Mouse (Mus musculus) olfactory bulb, adult 2 months (tissue): ENCODE results near the gene Slc25a11. TPM values are rescaled to one million over a fixed set of nuclear protein-coding genes. Genes with fewer than 3 reads are reported as not detected.

Source experiments
- H3K27ac ChIP-seq: fragments of 200-500 bp; 2 replicates; pipeline ENCODE4 v1.5.1; 2012; ENCODE audit warnings: low read depth, low read length; ENCODE audit not compliant: insufficient read depth
- H3K4me1 ChIP-seq: fragments of 200-500 bp; 2 replicates; pipeline ENCODE4 v1.6.1; 2012; ENCODE audit warnings: low read length; ENCODE audit not compliant: control insufficient read depth, insufficient read depth
- H3K4me3 ChIP-seq: fragments of 200-500 bp; 2 replicates; pipeline ENCODE4 v1.5.1; 2012; ENCODE audit warnings: mild to moderate bottlenecking, low read depth, low read length, moderate library complexity; ENCODE audit not compliant: insufficient read depth
- CTCF ChIP-seq: fragments of 200-500 bp; IDR thresholded peaks from 2 replicates; pipeline ENCODE4 v1.5.1; 2012; ENCODE audit warnings: low read depth, mild to moderate bottlenecking, low read length, moderate library complexity; ENCODE audit not compliant: insufficient read depth
- POLR2A ChIP-seq: fragments of 200-500 bp; IDR thresholded peaks from 2 replicates; pipeline ENCODE4 v1.6.1; 2012; ENCODE audit warnings: mild to moderate bottlenecking, low read depth, low read length, moderate library complexity; ENCODE audit not compliant: insufficient read depth
- WGBS: fragments of 180-500 bp; shearing (Covaris S2); methylation state at CpG from one replicate; pipeline ENCODE4 v1.1.7; 2018; 5-methylcytosine and 5-hydroxymethylcytosine counted together
- polyA plus RNA-seq: library from polyadenylated mRNA; stranded (reverse); fragments of >200 nt; gene quantifications from 2 replicates; pipeline ENCODE4 v1.2.4, GENCODE M21; 2012; ENCODE audit warnings: low replicate concordance; ENCODE audit not compliant: missing spikeins, insufficient read depth, insufficient read length

The Slc25a11 gene
- polyA plus RNA-seq, 1 experiment, result not detected

DNA sequence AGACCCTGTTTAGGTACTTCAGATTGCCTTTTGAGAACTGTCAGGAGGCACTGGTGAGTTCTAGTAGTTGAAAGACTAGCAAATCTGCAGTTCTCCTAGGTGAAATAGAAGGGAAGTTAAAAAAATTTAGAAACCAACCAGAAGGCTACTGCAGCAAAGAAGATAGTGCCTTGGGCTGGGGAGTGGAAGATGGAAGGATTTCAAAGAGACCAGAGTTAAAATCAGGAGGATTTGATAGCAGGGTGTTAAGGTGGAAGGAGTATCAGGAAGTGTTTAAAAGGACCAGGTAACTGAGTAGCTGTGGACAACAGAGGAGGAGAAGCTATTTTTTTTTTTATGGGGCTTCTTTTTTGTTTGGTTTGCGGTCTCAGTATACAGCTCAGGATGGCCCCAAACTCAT lies 9.5 kb downstream of the Slc25a11 start:
- 92% methylated on average over 1 of the region's 1 CpGs for WGBS
- Histone ChIP-seq H3K4me1 (no peaks in the 10 kb centered on the region), H3K4me3 (no peak overlapping the region), H3K27ac (no peak overlapping the region)
- TF ChIP-seq CTCF (no peak), POLR2A (no peak)

GRCm38 (mm10) chr11:70635601-70636000 lies 11.7 kb downstream of the Slc25a11 start:
- H3K4me1 ChIP-seq, result no peaks in the 10 kb centered on the region
- 77% methylated on average over 4 of the region's 4 CpGs for WGBS
- no peak for TF ChIP-seq CTCF
- TF ChIP-seq POLR2A, result no peak
- no peak overlapping the region for H3K27ac ChIP-seq
- no peak overlapping the region for H3K4me3 ChIP-seq

GRCm38 (mm10) chr11:70630129-70630528 lies 17.1 kb downstream of the Slc25a11 start:
- Histone ChIP-seq H3K4me3 (no peak overlapping the region), H3K27ac (no peak overlapping the region), H3K4me1 (no peaks in the 10 kb centered on the region)
- TF ChIP-seq CTCF (no peak), POLR2A (no peak)
- 83% methylated on average over 7 of the region's 7 CpGs for WGBS

DNA sequence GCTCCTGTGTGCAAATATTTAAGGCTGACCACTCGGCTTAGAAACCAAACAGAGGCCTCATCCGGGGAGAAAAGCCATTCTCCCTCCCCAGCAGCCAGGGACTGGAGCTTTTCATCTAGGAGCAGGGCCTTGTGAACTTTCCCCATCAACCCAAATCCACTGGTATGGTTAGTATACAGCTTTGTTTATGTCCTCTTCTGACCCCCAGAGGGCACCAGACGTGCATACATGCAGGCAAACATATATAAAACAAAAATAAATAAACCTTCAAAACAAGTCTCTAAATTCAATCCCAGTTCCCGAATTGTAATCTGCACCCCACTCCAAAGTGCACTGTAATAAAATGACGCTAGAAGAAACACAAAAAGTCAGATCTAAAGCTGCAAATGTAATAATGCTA lies 17.7 kb downstream of the Slc25a11 start:
- no peak overlapping the region for H3K27ac ChIP-seq
- WGBS, result 51% methylated on average over 5 of the region's 5 CpGs
- TF ChIP-seq POLR2A (no peak), CTCF (no peak)
- no peak overlapping the region for H3K4me3 ChIP-seq
- H3K4me1 ChIP-seq, result no peaks in the 10 kb centered on the region

DNA sequence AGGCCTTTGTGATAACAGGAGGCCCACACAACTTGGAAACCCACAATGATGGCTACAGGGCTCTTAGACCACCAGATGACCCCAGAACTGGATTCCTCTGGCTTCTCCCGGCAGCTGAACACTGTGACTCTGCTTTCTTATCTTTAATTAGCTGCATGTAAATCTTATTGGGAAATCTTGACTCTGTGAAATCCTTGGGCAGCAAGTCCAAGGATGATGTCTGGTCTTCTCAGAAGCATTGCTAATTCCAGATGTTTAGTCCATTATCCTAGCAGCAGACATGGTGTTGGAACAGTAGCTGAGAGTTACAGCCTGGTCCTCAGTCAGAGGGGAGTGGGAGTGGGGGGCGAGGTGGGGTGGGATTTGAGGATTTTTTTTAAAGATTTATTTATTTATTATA lies 18.8 kb downstream of the Slc25a11 start:
- Histone ChIP-seq H3K4me3 (no peak overlapping the region), H3K4me1 (no peaks in the 10 kb centered on the region), H3K27ac (no peak overlapping the region)
- 77% methylated on average over 2 of the region's 2 CpGs for WGBS
- TF ChIP-seq POLR2A, result no peak
- TF ChIP-seq CTCF, result no peak

DNA sequence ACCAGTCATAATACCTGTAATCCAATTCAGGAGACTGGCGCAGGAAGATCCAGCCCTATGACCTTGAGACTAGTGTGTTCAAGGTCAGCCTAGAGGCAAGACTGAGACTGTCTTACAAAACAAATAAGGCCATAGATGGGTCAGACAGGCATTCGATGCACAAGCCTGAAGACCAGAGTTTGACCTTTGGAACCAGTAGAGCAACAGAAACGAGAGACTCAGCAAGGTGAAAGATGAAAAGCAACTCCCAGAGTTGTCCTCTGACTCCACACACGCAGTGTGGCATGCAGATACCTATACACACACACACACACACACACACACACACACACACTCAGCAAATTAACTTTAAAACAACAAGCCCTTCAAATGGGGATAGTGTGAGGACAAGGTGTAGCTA lies 20.4 kb downstream of the Slc25a11 start:
- TF ChIP-seq POLR2A (no peak), CTCF (no peak)
- 84% methylated on average over 4 of the region's 4 CpGs for WGBS
- no peak overlapping the region for H3K4me3 ChIP-seq
- H3K4me1 ChIP-seq, result no peaks in the 10 kb centered on the region
- H3K27ac ChIP-seq, result no peak overlapping the region

DNA sequence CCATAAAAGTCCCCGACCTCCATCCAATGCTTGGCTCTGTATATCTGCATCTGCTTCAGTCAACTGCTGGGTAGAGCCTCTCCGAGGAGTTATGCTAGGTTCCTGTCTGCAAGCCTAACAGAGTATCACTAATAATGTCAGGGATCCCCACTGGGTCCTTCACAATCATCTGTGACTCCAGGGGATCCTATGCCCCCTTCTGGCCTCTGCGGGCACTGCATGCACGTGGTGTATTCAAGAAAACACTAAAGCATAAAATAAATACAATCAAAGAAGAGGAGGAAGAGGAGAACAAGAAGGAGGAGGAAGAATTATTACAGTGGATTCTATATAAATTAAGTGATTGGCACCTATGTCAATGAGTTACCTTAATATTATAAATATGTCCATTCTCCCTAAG lies 21.8 kb downstream of the Slc25a11 start:
- H3K27ac ChIP-seq, result no peak overlapping the region
- no peak overlapping the region for H3K4me3 ChIP-seq
- WGBS, result 32% methylated on average over 4 of the region's 4 CpGs
- no peaks in the 10 kb centered on the region for H3K4me1 ChIP-seq
- TF ChIP-seq POLR2A (no peak), CTCF (no peak)

DNA sequence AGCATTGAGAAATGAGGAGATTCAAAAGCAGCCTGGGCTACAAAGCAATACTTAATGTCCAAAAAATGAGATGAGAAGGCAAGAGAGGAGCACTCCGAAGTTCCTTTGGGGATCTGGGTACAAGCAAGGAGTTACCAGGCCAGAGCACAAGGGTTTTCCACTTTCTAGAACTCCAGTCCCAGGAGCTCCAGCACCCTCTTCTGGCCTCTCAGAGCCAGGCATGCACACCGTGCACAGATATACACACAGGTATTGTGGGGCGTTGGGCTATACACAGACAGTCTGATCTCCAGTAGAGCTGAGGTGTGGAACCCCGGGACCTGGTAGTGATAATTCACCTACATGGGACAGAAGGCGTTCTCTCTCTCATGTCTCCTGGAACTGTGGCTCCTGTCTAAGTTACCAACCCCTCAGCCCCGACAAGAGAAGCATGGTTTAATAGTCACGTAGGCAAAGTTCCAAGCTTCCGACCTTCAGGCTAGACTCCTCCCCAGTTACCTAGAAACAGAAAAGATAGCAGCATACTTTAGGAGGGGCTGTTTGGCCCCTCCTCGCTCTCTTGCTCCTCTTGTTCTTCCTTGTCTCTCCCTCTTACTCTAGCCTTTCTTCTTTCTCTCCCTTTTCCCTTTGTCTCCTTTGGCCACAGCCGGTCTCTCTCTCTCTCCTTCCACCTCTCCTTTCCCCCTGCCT lies 24.1 kb downstream of the Slc25a11 start:
- no peak for TF ChIP-seq CTCF
- 85% methylated on average over 10 of the region's 10 CpGs for WGBS
- no peak overlapping the region for H3K4me3 ChIP-seq
- no peak overlapping the region for H3K27ac ChIP-seq
- no peaks in the 10 kb centered on the region for H3K4me1 ChIP-seq

DNA sequence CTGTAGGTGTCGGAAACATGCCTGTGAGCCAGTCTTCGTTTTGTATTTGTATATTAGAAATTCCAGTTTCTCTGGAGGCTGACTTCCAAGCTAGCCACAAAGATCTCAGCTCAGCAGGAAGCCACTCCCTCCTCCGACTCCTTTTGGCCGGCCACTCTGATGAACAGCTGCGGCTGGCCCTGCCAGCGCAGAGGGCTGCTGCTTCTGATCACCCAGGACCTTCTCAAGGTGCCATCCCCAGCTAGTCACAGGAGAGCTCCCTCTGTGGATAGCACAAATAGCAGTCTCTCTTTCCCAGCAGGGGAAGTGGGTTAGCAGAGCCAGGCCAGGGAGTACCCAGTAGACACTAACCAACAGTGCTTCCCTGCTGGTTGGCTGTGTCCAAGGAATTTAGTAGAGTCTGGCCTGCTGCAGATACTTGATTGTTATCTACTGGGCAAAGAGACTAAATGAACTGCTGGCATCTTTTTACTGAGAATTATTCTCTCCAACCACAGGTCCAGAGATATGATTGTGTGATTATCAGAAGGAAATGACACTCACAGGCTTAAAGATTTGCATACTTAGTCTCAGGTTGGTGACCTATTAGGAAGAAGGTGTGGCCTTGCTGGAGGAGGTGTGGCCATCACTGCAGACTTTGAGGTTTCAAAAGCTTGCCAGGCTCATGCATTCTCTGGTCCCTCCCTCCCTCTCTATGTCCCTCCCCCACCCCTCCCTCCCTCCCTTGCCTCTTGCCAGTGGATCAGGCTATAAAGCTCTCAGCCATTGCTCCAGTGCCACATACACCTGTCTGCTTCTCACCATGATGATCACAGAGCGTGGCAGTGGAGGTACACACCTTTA lies 25.1 kb downstream of the Slc25a11 start:
- no peaks in the 10 kb centered on the region for H3K4me1 ChIP-seq
- 50% methylated on average over 7 of the region's 7 CpGs for WGBS
- no peak overlapping the region for H3K27ac ChIP-seq
- H3K4me3 ChIP-seq, result no peak overlapping the region
- TF ChIP-seq POLR2A, result no peak
- no peak for TF ChIP-seq CTCF
